Mouse (Mus musculus) hindbrain, embryonic 12.5 days (tissue): ENCODE measurements around the gene Cln6. TPM values are rescaled to one million over a fixed set of nuclear protein-coding genes. Genes with fewer than 3 reads are reported as not detected.
"Not testable (repeated sequence)": the region's sequence is repeated elsewhere in the genome, so short reads cannot be mapped to it uniquely, and the experiment has no call there.

ENCODE experiments used
- ATAC-seq: fragments of 200-750 bp; cut with Nextera tagmentation; 2 replicates; pipeline ENCODE4 v1.8.0; 2017; ENCODE audit warnings: moderate TSS enrichment; ENCODE audit not compliant: low FRiP score
- H3K27ac ChIP-seq: fragments of 300-500 bp; sonication (generic); 2 replicates; pipeline ENCODE4 v1.5.1; 2016; ENCODE audit warnings: mild to moderate bottlenecking
- H3K27me3 ChIP-seq: fragments of 300-500 bp; sonication (generic); 2 replicates; pipeline ENCODE4 v1.6.1; 2016; ENCODE audit warnings: mild to moderate bottlenecking
- H3K36me3 ChIP-seq: fragments of 300-500 bp; sonication (generic); 2 replicates; pipeline ENCODE4 v1.6.1; 2016; ENCODE audit warnings: mild to moderate bottlenecking
- H3K4me1 ChIP-seq: fragments of 300-500 bp; sonication (generic); 2 replicates; pipeline ENCODE4 v1.6.1; 2016
- H3K4me2 ChIP-seq: fragments of 300-500 bp; sonication (generic); replicated peaks from 2 replicates; pipeline ENCODE4 v1.6.1; 2016; ENCODE audit warnings: mild to moderate bottlenecking
- H3K4me3 ChIP-seq: fragments of 300-500 bp; sonication (generic); 2 replicates; pipeline ENCODE4 v1.5.1; 2016; ENCODE audit warnings: mild to moderate bottlenecking
- H3K9ac ChIP-seq: fragments of 300-500 bp; sonication (generic); 2 replicates; pipeline ENCODE4 v1.6.1; 2016; ENCODE audit warnings: mild to moderate bottlenecking, moderate library complexity
- H3K9me3 ChIP-seq: fragments of 300-500 bp; sonication (generic); replicated peaks from 2 replicates; pipeline ENCODE4 v1.6.1; 2016; ENCODE audit warnings: mild to moderate bottlenecking
- WGBS: fragments of 180-500 bp; shearing (Covaris S2); methylation state at CpG from one replicate; pipeline ENCODE4 v1.1.7; 2016; 5-methylcytosine and 5-hydroxymethylcytosine counted together
- polyA plus RNA-seq: library from polyadenylated mRNA; unstranded; fragments of >200 nt; fragmentation: Nextera tagmentation; extraction: Ambion mirVana; gene quantifications from 2 replicates; pipeline ENCODE4 v1.2.1, GENCODE M21; 2016

Gene Cln6
- 8.6 and 8.8 TPM in 2 replicates for polyA plus RNA-seq

DNA sequence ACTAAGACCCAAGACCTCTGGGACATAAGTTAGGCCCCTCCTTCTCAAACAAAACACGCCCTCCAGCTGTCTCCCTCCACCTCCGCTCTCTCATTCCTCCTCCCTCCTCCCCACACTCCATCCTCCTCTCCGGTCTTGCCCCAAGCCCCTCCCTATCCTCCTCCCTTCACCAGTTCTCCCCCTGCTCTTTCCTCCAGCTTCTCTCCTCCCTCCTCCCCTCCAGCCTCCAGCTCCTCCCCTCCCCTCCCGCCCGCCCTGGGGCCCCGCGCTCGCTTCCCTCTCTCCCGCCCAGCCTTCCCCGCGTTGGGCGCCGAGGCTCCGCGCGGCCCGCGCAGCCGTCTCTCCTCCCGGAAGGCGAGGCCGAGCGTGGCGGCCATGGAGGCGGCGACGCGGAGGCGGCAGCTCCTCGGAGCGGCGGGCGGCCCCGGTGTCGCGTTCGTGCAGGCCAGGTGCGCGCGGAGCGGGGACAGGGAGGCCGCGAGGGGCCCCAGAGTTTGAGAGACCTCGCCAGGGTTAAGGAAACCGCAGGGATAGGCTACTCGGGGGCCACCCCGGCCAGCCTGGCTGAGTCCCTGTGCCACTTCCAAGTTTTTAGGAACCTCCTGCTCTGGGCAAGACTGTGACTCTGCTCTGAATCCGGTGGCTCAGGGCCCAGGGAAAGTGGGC is at the start of gene Cln6:
Gene Cln6 (plus strand): TSS at position 280 of the 666 bp plus-strand sequence.
- Histone ChIP-seq H3K4me3 (peak within 1 kb of the TSS; percentile 62), H3K4me2 (peak within 1 kb of the TSS; percentile 88), H3K9ac (peak within 1 kb of the TSS; percentile 80), H3K27ac (peak within 1 kb of the TSS; percentile 68), H3K36me3 (no peaks in the 10 kb centered on the region), H3K9me3 (no peaks in the 10 kb centered on the region), H3K4me1 (peaks cover 20% of the 10 kb centered on the region), H3K27me3 (no peaks in the 10 kb centered on the region)
- ATAC-seq = peak; percentile 85
- WGBS = under 1% methylated on average over 43 of the region's 48 CpGs

DNA sequence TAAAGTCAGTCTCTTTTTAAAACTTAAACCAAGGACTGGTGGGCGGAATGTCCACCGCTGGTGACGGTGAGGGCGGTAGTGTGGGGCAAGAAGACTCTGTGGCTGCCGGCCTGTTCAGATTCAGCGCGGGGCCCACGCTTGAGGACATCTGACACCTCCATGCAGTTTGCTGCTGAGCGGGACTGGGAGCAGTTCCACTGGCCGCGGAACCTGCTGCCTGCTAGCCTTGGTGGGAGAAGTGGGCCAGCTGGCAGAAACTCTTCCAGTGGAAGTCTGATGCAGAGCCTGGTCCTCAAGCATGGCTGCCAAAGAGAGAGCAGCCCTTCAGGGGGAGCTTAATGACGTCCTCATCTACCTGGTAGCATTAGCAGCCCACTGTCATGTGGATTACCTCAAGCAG is 48.7 kb upstream of the Cln6 start:
- Histone ChIP-seq H3K36me3 (0 out of 2 replicates have a peak, but pooled peaks cover 3% of the 10 kb centered on the region), H3K4me1 (no peaks in the 10 kb centered on the region), H3K9ac (no peak overlapping the region), H3K4me2 (no peak overlapping the region), H3K27me3 (no peaks in the 10 kb centered on the region), H3K9me3 (no peaks in the 10 kb centered on the region), H3K27ac (no peak overlapping the region), H3K4me3 (no peak overlapping the region)
- WGBS = 91% methylated on average over 12 of the region's 12 CpGs
- no peak for ATAC-seq

DNA sequence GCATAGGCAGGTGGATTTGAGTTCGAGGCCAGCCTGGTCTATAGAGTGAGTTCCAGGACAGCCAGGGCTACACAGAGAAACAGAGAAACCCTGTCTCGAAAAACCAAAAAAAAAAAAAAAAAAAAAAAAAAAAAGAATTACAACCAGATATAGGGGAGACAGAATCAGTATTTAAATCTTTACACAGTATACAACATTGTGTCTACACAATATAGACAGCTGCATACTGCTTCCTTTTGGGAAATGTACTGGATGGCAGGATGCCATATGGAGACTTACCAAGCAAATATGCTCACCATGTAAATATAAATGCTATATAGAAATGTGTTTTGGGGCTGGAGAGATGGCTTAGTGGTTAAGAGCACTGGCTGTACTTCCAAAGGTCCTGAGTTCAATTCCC is 39.4 kb upstream of the Cln6 start:
- ATAC-seq, H3K27me3 ChIP-seq, H3K9ac ChIP-seq, H3K4me2 ChIP-seq, H3K4me1 ChIP-seq, H3K27ac ChIP-seq, H3K4me3 ChIP-seq, H3K9me3 ChIP-seq: not testable (repeated sequence)
- 91% methylated on average over 2 of the region's 2 CpGs for WGBS
- H3K36me3 ChIP-seq = peaks cover 26% of the 10 kb centered on the region

DNA sequence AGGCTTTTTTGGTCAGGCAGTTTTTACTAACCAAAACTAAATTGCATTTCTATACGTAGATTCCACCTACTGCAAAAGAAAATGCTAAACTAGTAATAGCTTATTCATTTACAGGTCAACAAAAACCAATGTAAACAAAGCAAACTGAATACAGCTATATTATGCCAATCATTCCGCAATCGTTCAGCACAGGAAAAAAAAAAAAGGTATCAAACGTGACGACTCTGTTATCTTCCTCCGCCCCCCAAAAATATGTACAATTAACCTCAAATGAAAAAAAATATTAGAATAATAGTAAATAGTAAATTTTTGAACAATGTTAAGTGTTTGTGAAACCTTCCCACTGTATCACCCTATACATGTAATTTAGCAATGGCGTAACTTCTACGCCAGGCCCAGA is 28.5 kb upstream of the Cln6 start:
- 0 out of 2 replicates have a peak overlapping the region, but pooled peaks have one; percentile 97 for H3K27ac ChIP-seq
- peaks cover 30% of the 10 kb centered on the region for H3K4me1 ChIP-seq
- no peaks in the 10 kb centered on the region for H3K9me3 ChIP-seq
- no peak for ATAC-seq
- peak overlapping the region; percentile 95 for H3K9ac ChIP-seq
- WGBS = 18% methylated on average over 8 of the region's 8 CpGs
- no peaks in the 10 kb centered on the region for H3K36me3 ChIP-seq
- peak overlapping the region; percentile 72 for H3K4me2 ChIP-seq
- H3K4me3 ChIP-seq = peak overlapping the region; percentile 99
- no peaks in the 10 kb centered on the region for H3K27me3 ChIP-seq

DNA sequence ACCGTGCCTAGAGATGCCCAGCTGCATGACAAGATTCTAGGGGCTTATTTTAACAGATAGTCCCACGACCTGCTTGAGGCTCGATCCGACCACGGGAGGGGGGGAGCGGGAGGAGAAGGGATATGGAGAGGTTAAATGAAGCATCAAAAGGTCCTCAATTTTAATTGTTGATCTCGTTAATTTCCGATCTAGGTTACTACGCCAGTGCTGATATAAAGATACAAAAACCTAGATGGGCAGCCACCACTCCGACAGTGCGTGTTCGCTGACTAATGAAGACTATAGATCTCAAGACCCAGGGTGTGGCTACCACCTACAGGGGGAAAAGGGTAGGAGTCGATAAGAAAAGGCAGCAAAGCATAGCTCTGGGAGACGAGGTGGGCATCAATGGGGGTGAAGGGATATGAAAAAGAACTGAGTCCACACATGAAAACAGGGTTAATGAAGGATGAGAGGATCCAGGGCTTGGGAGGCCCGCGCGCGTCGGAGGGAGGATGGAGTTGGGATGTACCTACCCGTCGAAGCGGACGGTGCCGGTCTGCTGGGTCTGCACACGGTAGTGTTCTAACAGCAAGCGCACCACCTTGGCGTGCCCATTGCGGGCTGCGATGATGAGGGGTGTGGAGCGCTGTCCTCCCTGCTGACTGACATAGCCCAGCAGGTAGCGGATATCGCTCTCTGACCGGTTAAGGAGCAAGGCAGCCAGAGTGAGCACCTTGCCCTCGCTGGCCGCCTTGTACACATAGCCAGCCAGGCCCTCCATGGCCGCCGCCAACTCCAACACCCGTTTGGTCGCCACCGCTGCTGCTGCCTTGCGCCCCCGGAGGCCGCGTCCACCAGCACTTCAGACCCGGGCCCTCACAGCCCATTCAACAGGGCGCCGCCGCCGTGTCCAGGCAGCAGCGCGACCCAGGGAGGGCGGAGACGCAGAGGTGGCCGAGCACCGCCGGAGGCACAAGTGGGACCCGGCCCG is 27.8 kb upstream of the Cln6 start:
- peak overlapping the region; percentile 95 for H3K9ac ChIP-seq
- H3K9me3 ChIP-seq = no peaks in the 10 kb centered on the region
- peak overlapping the region; percentile 72 for H3K4me2 ChIP-seq
- H3K36me3 ChIP-seq = no peaks in the 10 kb centered on the region
- H3K4me3 ChIP-seq = peak overlapping the region; percentile 99
- H3K27me3 ChIP-seq = no peaks in the 10 kb centered on the region
- ATAC-seq = peak; percentile 78
- under 1% methylated on average over 57 of the region's 58 CpGs for WGBS
- peaks cover 30% of the 10 kb centered on the region for H3K4me1 ChIP-seq
- H3K27ac ChIP-seq = peak overlapping the region; percentile 97

DNA sequence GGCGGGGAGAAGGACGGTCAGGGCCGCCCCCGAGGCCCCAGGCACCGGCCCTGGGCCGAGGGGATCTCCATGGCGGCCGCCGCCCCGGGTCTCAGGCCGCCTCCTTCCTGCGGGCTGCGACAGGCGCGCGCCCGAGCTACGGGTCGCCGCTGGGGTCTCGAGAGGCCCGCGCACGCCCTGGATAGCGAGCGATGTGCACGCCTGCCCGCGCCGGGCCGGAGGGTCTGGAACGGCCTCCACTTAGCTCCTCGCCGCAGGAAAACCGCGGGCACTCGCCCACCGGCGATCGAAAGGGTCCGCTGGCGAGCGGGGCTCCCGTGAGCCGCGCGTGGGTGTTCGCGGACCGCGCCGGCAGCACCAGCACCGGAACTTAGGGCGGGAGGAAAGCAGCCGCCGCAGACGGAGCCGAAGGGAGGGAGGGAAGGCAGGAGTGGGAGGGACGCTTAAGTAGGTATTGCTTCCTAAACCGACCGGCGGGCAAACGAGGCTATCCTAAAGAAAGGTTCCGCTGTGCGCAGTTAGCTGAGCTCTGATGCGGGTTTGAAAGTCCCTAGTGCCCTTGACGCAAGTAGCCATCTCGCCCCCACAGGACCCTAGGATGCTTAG is 27.0 kb upstream of the Cln6 start, which contains the start of gene Fem1b:
Gene Fem1b (minus strand): TSS at position 419 of the 606 bp plus-strand sequence.
- Histone ChIP-seq H3K4me2 (peak within 1 kb of the TSS; percentile 72), H3K27me3 (no peaks in the 10 kb centered on the region), H3K4me1 (peaks cover 30% of the 10 kb centered on the region), H3K4me3 (peak within 1 kb of the TSS; percentile 99), H3K36me3 (no peaks in the 10 kb centered on the region), H3K9me3 (no peaks in the 10 kb centered on the region), H3K27ac (peak within 1 kb of the TSS; percentile 97), H3K9ac (peak within 1 kb of the TSS; percentile 95)
- WGBS = under 1% methylated on average over 68 of the region's 68 CpGs
- peak; percentile 92 for ATAC-seq

DNA sequence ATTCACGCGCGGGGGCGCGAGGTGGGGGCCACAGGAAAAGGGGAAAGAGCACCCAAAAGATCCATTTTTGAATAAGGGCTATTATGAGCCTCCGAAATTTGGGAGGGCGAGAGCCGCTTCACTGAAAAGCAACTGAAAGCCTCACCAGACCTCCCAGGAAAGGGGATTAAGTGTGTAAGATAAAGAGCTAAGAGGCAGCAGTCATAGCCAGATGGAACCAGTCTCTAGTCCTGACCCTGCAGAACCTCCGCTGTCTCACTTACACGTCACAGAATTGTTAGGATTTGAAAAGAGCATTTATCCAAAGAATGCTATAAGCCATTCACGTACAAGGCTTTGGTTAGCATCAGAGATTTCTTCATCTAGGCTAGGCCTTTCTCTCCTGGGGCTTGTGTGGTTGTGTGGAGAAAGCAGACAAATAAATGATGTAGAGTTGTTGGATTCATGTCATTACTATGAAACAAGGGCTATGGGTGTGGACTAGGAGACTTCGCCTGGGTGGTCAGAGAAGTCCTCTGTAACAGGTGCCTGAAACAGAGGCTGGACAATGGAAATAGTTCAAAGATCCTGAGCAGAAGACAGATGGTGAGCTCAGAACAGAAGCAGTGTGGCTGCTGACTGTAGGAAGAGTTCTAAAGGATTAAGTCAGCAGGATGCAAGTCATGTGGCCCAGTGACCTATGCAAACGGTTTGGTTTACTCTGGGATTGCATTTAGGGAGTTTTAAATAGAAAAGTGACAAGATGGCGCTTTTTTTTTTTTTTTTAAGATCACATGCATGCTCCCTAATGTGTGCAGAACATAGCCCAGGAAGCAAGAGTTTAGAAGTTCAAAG is 26.2 kb upstream of the Cln6 start:
- Histone ChIP-seq H3K27me3 (no peaks in the 10 kb centered on the region), H3K9me3 (no peaks in the 10 kb centered on the region), H3K9ac (peak overlapping the region; percentile 95), H3K4me2 (peak overlapping the region; percentile 72), H3K4me3 (peak overlapping the region; percentile 99), H3K36me3 (no peaks in the 10 kb centered on the region), H3K4me1 (peaks cover 30% of the 10 kb centered on the region), H3K27ac (peak overlapping the region; percentile 97)
- ATAC-seq = no peak
- WGBS = 14% methylated on average over 14 of the region's 14 CpGs

DNA sequence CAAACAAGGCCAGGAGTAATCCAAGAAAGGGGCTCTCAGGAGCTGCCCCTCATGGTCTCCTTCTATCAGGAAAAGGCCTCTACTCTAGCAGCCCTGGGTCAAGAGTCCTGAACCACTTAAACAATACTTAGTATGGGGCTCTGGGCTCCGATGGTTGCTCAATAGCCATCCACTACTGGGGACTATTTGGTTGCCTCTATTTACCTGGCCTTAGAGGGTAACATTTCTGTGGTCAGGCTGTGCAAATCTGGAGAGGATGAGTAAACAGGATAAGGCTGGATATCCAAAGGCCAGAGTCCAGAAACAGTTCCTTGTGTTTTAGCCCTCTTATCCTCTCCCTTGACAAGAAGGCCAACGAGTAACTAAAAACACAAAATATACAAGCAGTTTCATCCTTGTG is 23.8 kb upstream of the Cln6 start:
- H3K36me3 ChIP-seq = no peaks in the 10 kb centered on the region
- H3K9me3 ChIP-seq = no peaks in the 10 kb centered on the region
- no peak for ATAC-seq
- H3K27ac ChIP-seq = no peak overlapping the region
- H3K4me3 ChIP-seq = no peak overlapping the region
- no peak overlapping the region for H3K4me2 ChIP-seq
- H3K27me3 ChIP-seq = no peaks in the 10 kb centered on the region
- peaks cover 13% of the 10 kb centered on the region for H3K4me1 ChIP-seq
- no peak overlapping the region for H3K9ac ChIP-seq
- WGBS = 92% methylated on average over 2 of the region's 2 CpGs

DNA sequence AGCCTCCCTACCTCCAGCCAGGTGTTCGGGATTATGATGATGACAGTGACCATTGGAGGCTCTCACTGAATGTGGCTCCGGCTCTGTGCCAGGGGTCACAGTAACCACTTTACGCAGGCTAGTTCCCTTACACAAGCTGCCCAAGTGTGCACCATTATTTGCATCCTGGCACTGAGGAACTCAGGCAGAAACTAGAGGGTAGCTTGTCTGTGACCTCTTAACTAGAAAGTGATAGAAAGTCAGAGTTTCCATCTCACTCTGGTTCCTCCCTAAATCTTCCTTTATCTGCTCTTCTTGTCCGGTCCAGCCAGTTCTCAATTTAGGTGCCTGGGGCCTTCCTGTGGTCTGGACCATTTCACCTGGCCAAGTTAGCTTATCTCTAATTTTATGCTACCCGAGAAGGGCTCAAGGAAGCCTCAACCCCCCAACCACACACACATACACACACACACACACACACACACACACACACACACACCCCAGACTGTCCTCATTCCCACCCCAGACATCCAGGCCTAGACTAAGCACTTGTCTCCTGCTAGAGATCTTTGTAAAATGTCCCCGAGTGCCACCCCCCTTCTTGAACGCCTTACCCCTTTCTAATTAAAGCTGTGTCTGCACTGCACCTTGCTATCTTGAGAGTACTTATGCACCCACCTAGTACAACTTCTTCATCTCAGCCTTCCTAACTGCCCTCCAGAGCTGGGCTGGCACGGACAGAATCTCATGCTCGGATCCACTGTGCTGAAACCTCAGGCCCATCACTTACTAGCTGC is 22.1 kb upstream of the Cln6 start:
- 88% methylated on average over 9 of the region's 9 CpGs for WGBS
- H3K9ac ChIP-seq = no peak overlapping the region
- no peak overlapping the region for H3K27ac ChIP-seq
- no peaks in the 10 kb centered on the region for H3K36me3 ChIP-seq
- no peaks in the 10 kb centered on the region for H3K27me3 ChIP-seq
- peaks cover 8% of the 10 kb centered on the region for H3K4me1 ChIP-seq
- no peak overlapping the region for H3K4me3 ChIP-seq
- no peaks in the 10 kb centered on the region for H3K9me3 ChIP-seq
- ATAC-seq = no peak
- no peak overlapping the region for H3K4me2 ChIP-seq

DNA sequence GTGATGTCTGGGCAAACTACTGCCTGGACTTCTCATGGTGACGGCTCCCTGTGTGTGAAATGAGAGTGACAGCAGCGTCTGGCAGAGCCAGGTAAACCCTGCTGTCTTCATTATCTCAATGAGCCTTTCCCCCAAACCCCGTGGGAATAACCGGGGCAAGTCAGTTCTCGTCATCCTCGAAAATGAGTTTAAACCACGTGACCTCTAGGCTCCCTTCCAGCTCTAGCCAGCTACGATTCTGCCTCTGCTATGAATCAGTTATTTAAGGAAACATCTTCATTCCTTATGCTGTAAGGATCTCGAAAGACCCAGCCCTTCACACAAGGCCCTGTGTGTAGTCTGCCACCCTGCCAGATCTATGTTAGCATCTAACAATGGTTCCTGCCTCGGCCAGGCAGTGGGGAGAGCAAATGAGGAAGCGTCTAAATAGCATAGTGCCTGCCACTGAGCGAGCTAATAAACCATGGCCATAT is 21.4 kb upstream of the Cln6 start:
- Histone ChIP-seq H3K36me3 (no peaks in the 10 kb centered on the region), H3K9me3 (no peaks in the 10 kb centered on the region), H3K27me3 (no peaks in the 10 kb centered on the region), H3K4me1 (peaks cover 6% of the 10 kb centered on the region), H3K9ac (no peak overlapping the region), H3K4me2 (no peak overlapping the region), H3K27ac (no peak overlapping the region), H3K4me3 (no peak overlapping the region)
- ATAC-seq = no peak
- WGBS = 68% methylated on average over 12 of the region's 12 CpGs
